Mouse (Mus musculus): Measurements from ENCODE around the gene Rassf1. TPM values are rescaled to one million over a fixed set of nuclear protein-coding genes. Genes with fewer than 3 reads are reported as not detected.

The Rassf1 gene
- polyA plus RNA-seq, 1 experiment from 2014 or later = 53.2 TPM

- no peak overlapping the region for H3K4me2 ChIP-seq (replicated peaks; ENCODE audit: low read depth, low read length)
- no peaks in the 10 kb centered on the region for H3K9me3 ChIP-seq (ENCODE audit: control insufficient read depth, low read length)
- H3K36me3 ChIP-seq (ENCODE audit: control insufficient read depth, insufficient read depth, low read length) = no peaks in the 10 kb centered on the region
- peaks cover 15% of the 10 kb centered on the region; the same call in 1 of the 2 replicates for H3K4me1 ChIP-seq (ENCODE audit: control insufficient read depth, insufficient read depth, low read length)
- H3K9ac ChIP-seq (ENCODE audit: low read depth, low read length) = no peak overlapping the region
- 23% methylated on average over 14 of the region's 14 CpGs for WGBS
- H3K27ac ChIP-seq (ENCODE audit: low read depth, low read length) = no peak overlapping the region
- H3K27me3 ChIP-seq (ENCODE audit: control insufficient read depth, insufficient read depth, low read length) = peaks cover 6% of the 10 kb centered on the region; the same call in 1 of the 2 replicates
- no peak for ATAC-seq (ENCODE audit: low FRiP score, low TSS enrichment)
- no peak overlapping the region for H3K4me3 ChIP-seq (ENCODE audit: low read length)
Measured at GRCm38 (mm10) chr9:107514303-107514955, 36.9 kb upstream of the Rassf1 start.

- 68% methylated on average over 6 of the region's 6 CpGs for WGBS
- Histone ChIP-seq H3K4me1 (ENCODE audit: control insufficient read depth, insufficient read depth, low read length) (peaks cover 10% of the 10 kb centered on the region; the same call in 1 of the 2 replicates), H3K27me3 (ENCODE audit: control insufficient read depth, insufficient read depth, low read length) (no peaks in the 10 kb centered on the region), H3K27ac (ENCODE audit: low read depth, low read length) (no peak overlapping the region), H3K9ac (ENCODE audit: low read depth, low read length) (no peak overlapping the region), H3K9me3 (ENCODE audit: control insufficient read depth, low read length) (no peaks in the 10 kb centered on the region), H3K36me3 (ENCODE audit: control insufficient read depth, insufficient read depth, low read length) (no peaks in the 10 kb centered on the region), H3K4me3 (ENCODE audit: low read length) (no peak overlapping the region), H3K4me2 (replicated peaks; ENCODE audit: low read depth, low read length) (no peak overlapping the region)
- no peak for ATAC-seq (ENCODE audit: low FRiP score, low TSS enrichment)
Measured at GRCm38 (mm10) chr9:107520331-107520730, 31.0 kb upstream of the Rassf1 start.

- Histone ChIP-seq H3K4me3 (ENCODE audit: low read length) (no peak overlapping the region), H3K9ac (ENCODE audit: low read depth, low read length) (peak overlapping the region; percentile 7; the same call in 1 of the 2 replicates), H3K36me3 (ENCODE audit: control insufficient read depth, insufficient read depth, low read length) (no peaks in the 10 kb centered on the region), H3K27me3 (ENCODE audit: control insufficient read depth, insufficient read depth, low read length) (peaks cover under 1% of the 10 kb centered on the region; the same call in 1 of the 2 replicates), H3K27ac (ENCODE audit: low read depth, low read length) (no peak overlapping the region), H3K9me3 (ENCODE audit: control insufficient read depth, low read length) (no peaks in the 10 kb centered on the region), H3K4me1 (ENCODE audit: control insufficient read depth, insufficient read depth, low read length) (peaks cover 10% of the 10 kb centered on the region; the same call in 1 of the 2 replicates), H3K4me2 (replicated peaks; ENCODE audit: low read depth, low read length) (no peak overlapping the region)
- WGBS = 62% methylated on average over 5 of the region's 5 CpGs
- ATAC-seq (ENCODE audit: low FRiP score, low TSS enrichment) = no peak
Measured at GRCm38 (mm10) chr9:107521190-107521589, 30.2 kb upstream of the Rassf1 start.

GRCm38 (mm10) chr9:107521711-107522399 lies 29.5 kb upstream of the Rassf1 start:
- ATAC-seq (ENCODE audit: low FRiP score, low TSS enrichment) = no peak

GRCm38 (mm10) chr9:107522400-107522711 lies 29.0 kb upstream of the Rassf1 start:
- Histone ChIP-seq H3K36me3 (ENCODE audit: control insufficient read depth, insufficient read depth, low read length) (no peaks in the 10 kb centered on the region), H3K4me3 (ENCODE audit: low read length) (no peak overlapping the region), H3K9ac (ENCODE audit: low read depth, low read length) (no peak overlapping the region), H3K4me1 (ENCODE audit: control insufficient read depth, insufficient read depth, low read length) (peaks cover 15% of the 10 kb centered on the region; the same call in 1 of the 2 replicates), H3K9me3 (ENCODE audit: control insufficient read depth, low read length) (no peaks in the 10 kb centered on the region), H3K4me2 (replicated peaks; ENCODE audit: low read depth, low read length) (peak overlapping the region; percentile 34), H3K27me3 (ENCODE audit: control insufficient read depth, insufficient read depth, low read length) (peaks cover 9% of the 10 kb centered on the region), H3K27ac (ENCODE audit: low read depth, low read length) (no peak overlapping the region)
- WGBS = 29% methylated on average over 2 of the region's 2 CpGs
- ATAC-seq (ENCODE audit: low FRiP score, low TSS enrichment) = no peak

More at GRCm38 (mm10) chr9:107521711-107522399, 29.5 kb upstream of the Rassf1 start:
- Histone ChIP-seq H3K9me3 (ENCODE audit: control insufficient read depth, low read length) (no peaks in the 10 kb centered on the region), H3K27ac (ENCODE audit: low read depth, low read length) (no peak overlapping the region), H3K4me1 (ENCODE audit: control insufficient read depth, insufficient read depth, low read length) (peaks cover 15% of the 10 kb centered on the region; the same call in 1 of the 2 replicates), H3K27me3 (ENCODE audit: control insufficient read depth, insufficient read depth, low read length) (peaks cover 7% of the 10 kb centered on the region; the same call in 1 of the 2 replicates), H3K4me3 (ENCODE audit: low read length) (no peak overlapping the region), H3K9ac (ENCODE audit: low read depth, low read length) (no peak overlapping the region), H3K36me3 (ENCODE audit: control insufficient read depth, insufficient read depth, low read length) (no peaks in the 10 kb centered on the region), H3K4me2 (replicated peaks; ENCODE audit: low read depth, low read length) (peak overlapping the region; percentile 34)
- 25% methylated on average over 25 of the region's 25 CpGs for WGBS

GRCm38 (mm10) chr9:107526198-107527026 lies 24.9 kb upstream of the Rassf1 start:
- Histone ChIP-seq H3K36me3 (ENCODE audit: control insufficient read depth, insufficient read depth, low read length) (no peaks in the 10 kb centered on the region), H3K27ac (ENCODE audit: low read depth, low read length) (no peak overlapping the region), H3K4me2 (replicated peaks; ENCODE audit: low read depth, low read length) (peak overlapping the region; percentile 74), H3K9me3 (ENCODE audit: control insufficient read depth, low read length) (no peaks in the 10 kb centered on the region), H3K4me1 (ENCODE audit: control insufficient read depth, insufficient read depth, low read length) (peaks cover 15% of the 10 kb centered on the region; the same call in 1 of the 2 replicates), H3K27me3 (ENCODE audit: control insufficient read depth, insufficient read depth, low read length) (peaks cover 19% of the 10 kb centered on the region), H3K4me3 (ENCODE audit: low read length) (peak overlapping the region; percentile 40), H3K9ac (ENCODE audit: low read depth, low read length) (peak overlapping the region; percentile 42)
- peak; percentile 82 for ATAC-seq (ENCODE audit: low FRiP score, low TSS enrichment)
- WGBS = 4% methylated on average over 44 of the region's 44 CpGs

- WGBS = under 1% methylated on average over 48 of the region's 48 CpGs
- H3K4me3 ChIP-seq (ENCODE audit: low read length) = peak within 1 kb of the TSS; percentile 94
- peak within 1 kb of the TSS; percentile 77 for H3K27ac ChIP-seq (ENCODE audit: low read depth, low read length)
- peak within 1 kb of the TSS; percentile 90 for H3K9ac ChIP-seq (ENCODE audit: low read depth, low read length)
- ATAC-seq (ENCODE audit: low FRiP score, low TSS enrichment) = peak; percentile 98
- no peaks in the 10 kb centered on the region for H3K9me3 ChIP-seq (ENCODE audit: control insufficient read depth, low read length)
- no peaks in the 10 kb centered on the region for H3K27me3 ChIP-seq (ENCODE audit: control insufficient read depth, insufficient read depth, low read length)
- peaks cover 20% of the 10 kb centered on the region for H3K4me1 ChIP-seq (ENCODE audit: control insufficient read depth, insufficient read depth, low read length)
- peaks cover 22% of the 10 kb centered on the region for H3K36me3 ChIP-seq (ENCODE audit: control insufficient read depth, insufficient read depth, low read length)
- peak within 1 kb of the TSS; percentile 71 for H3K4me2 ChIP-seq (replicated peaks; ENCODE audit: low read depth, low read length)
Measured at GRCm38 (mm10) chr9:107533791-107534407, 17.5 kb upstream of the Rassf1 start, which contains the start of gene Tmem115. TSS of gene Tmem115 (plus strand) at chr9:107533945.

- peak; percentile 13 for ATAC-seq (ENCODE audit: low FRiP score, low TSS enrichment)
- peak overlapping the region; percentile 77 for H3K27ac ChIP-seq (ENCODE audit: low read depth, low read length)
Measured at GRCm38 (mm10) chr9:107534408-107535202, 16.8 kb upstream of the Rassf1 start.

More at GRCm38 (mm10) chr9:107534408-107535202, 16.8 kb upstream of the Rassf1 start:
- H3K4me1 ChIP-seq (ENCODE audit: control insufficient read depth, insufficient read depth, low read length) = peaks cover 20% of the 10 kb centered on the region
- peak overlapping the region; percentile 94 for H3K4me3 ChIP-seq (ENCODE audit: low read length)
- no peaks in the 10 kb centered on the region for H3K9me3 ChIP-seq (ENCODE audit: control insufficient read depth, low read length)
- H3K9ac ChIP-seq (ENCODE audit: low read depth, low read length) = peak overlapping the region; percentile 90
- H3K4me2 ChIP-seq (replicated peaks; ENCODE audit: low read depth, low read length) = peak overlapping the region; percentile 71
- no peaks in the 10 kb centered on the region for H3K27me3 ChIP-seq (ENCODE audit: control insufficient read depth, insufficient read depth, low read length)
- WGBS = under 1% methylated on average over 40 of the region's 40 CpGs
- H3K36me3 ChIP-seq (ENCODE audit: control insufficient read depth, insufficient read depth, low read length) = peaks cover 29% of the 10 kb centered on the region

All from kidney, embryonic 14.5 days (tissue).